In the genomic region with DNA sequence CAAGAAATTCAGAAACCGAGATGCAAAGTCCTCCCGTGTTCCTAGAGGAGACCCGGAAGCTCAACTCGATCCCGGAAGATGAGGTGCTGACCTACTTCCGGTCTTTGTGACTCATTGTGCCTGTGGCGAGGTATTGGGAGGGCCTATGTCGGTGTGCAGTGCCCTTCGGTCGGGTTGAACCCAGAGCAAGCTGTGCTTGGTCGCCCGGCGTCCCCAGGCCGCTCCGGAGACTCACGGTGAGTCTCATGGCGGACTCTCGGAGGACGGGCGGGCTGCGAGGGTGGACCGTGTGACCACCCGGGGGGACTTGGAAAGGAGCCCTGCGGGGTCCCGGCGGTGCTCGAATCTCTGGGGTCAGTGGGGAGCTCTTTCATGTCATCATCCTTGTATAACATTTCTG, we compare ENCODE assay signal across 8 mouse cellular contexts. TPM values are rescaled to one million over a fixed set of nuclear protein-coding genes. Genes with fewer than 3 reads are reported as not detected.
A peak's percentile ranks its signal among the peaks of the same experiment; 100 is the strongest.
DNase-seq lines count a peak whose midpoint lies in the region; ATAC-seq lines count a peak whose summit lies in the region.

A gene (plus strand): TSS at position 89 of the 400 bp plus-strand sequence.

- no peaks in the 10 kb centered on the region for H3K27me3 ChIP-seq in intestine, embryonic 14.5 days (replicated peaks; ENCODE audit: control insufficient read depth, insufficient read depth, low read length)

- peak within 1 kb of the TSS; percentile 100 for H3K4me3 ChIP-seq in intestine, embryonic 14.5 days (ENCODE audit: low read depth, low read length)

- no peaks in the 10 kb centered on the region for H3K9me3 ChIP-seq in intestine, embryonic 14.5 days (ENCODE audit: control insufficient read depth, low read length)

- peak within 1 kb of the TSS; percentile 91 for H3K4me2 ChIP-seq in intestine, embryonic 14.5 days (ENCODE audit: low read length)

- H3K4me1 ChIP-seq in intestine, embryonic 14.5 days (replicated peaks; ENCODE audit: control insufficient read depth, insufficient read depth, low read length), result peaks cover 20% of the 10 kb centered on the region

- H3K9ac ChIP-seq in intestine, embryonic 14.5 days (ENCODE audit: low read length), result peak within 1 kb of the TSS; percentile 99

- peaks cover 14% of the 10 kb centered on the region for H3K36me3 ChIP-seq in intestine, embryonic 14.5 days (ENCODE audit: control insufficient read depth, insufficient read depth, low read length)

- DNase-seq in adrenal gland, adult 18-20 months (ENCODE audit: low spot score in 2 of 2), result peak; percentile 67 to 70
- peak; percentile 93 for DNase-seq in embryo, embryonic 11 days
- DNase-seq in gastrocnemius, postnatal 25 days, result peak; percentile 74
- peak; percentile 88 for DNase-seq in intestine, embryonic 14.5 days (ENCODE audit: low spot score)
- DNase-seq in left cerebral cortex, postnatal 14 days (ENCODE audit: low spot score in 2 of 2), result peak; percentile 78 to 88
- DNase-seq in mesoderm, embryonic 11.5 days (ENCODE audit: low read depth, low spot score), result peak; percentile 92
- DNase-seq in right cerebral cortex, postnatal 36 days (ENCODE audit: low spot score in 2 of 2), result peak; percentile 75 to 82
- DNase-seq in yolk sac, embryonic 10.5 days (ENCODE audit: low spot score), result peak; percentile 85

- peak; percentile 90 for ATAC-seq in intestine, embryonic 14.5 days (replicated peaks; ENCODE audit: low FRiP score, low TSS enrichment, low read depth)

- intact Hi-C loops in left cerebral cortex, postnatal 14 days (cut with DNase I), result no loop called here

- peak within 1 kb of the TSS; percentile 89 for H3K27ac ChIP-seq in intestine, embryonic 14.5 days (ENCODE audit: low read depth)

- under 1% methylated on average over 27 of the region's 27 CpGs for WGBS in intestine, embryonic 14.5 days

RNA-seq across cellular contexts. Expression of the gene that starts here (rescaled TPM):
- 10 to 100 TPM; 30.9 to 37.9 TPM for total RNA-seq in adrenal gland, adult 18-20 months (2021)
- 1 to 10 TPM; 8.4 to 9.1 TPM for total RNA-seq in gastrocnemius, postnatal 25 days (2021)
- polyA plus RNA-seq in intestine, embryonic 14.5 days (2014; fragmentation: Nextera tagmentation; extraction: Ambion mirVana), result 24.5 and 26.3 TPM in 2 replicates
- 10 to 100 TPM; 39.2 to 40.4 TPM for total RNA-seq in left cerebral cortex, postnatal 14 days (2021)

Comparison
In these comparisons a context has a peak if more than half of its experiments do, and no peak if none do; other contexts are left out.
1. Peak in every context shown above with its lines: DNase-seq, ATAC-seq, H3K4me3 ChIP-seq and H3K27ac ChIP-seq.